Mouse (Mus musculus): ENCODE measurements around the gene Pid1.

- TF ChIP-seq CTCF (conservative IDR thresholded peaks at IDR 0.05 in 1 of 2, IDR thresholded peaks at IDR 0.05 in 1 of 2; ENCODE audit: low read depth in 2 of 2, low read length in 2 of 2) (no peak), ZNF384 (IDR thresholded peaks at IDR 0.05; ENCODE audit: low read depth, low read length) (no peak), CHD2 (IDR thresholded peaks at IDR 0.05; ENCODE audit: low read length) (no peak), RAD21 (IDR thresholded peaks at IDR 0.05; ENCODE audit: low read depth, low read length) (no peak), IRF4 (IDR thresholded peaks at IDR 0.05; ENCODE audit: low read depth, low read length) (no peak)
These were observed 266.6 kb downstream of the Pid1 start for GRCm38 (mm10) chr1:84097398-84097797.

Data from CH12.LX (cell line).